Mouse (Mus musculus) gastrocnemius, postnatal 36 days (tissue): Measurements from ENCODE around the gene Snd1. TPM values are rescaled to one million over a fixed set of nuclear protein-coding genes. Genes with fewer than 3 reads are reported as not detected.

Experiments used
- DNase-seq, 2 experiments: peaks; one replicate each; pipeline ENCODE4 v3.0.0; 2022
- intact Hi-C: fragments of 180-260 bp; cut with DNase I; formaldehyde crosslinking; loops from one replicate; pipeline ENCODE4 v1.15.1; 2025
- total RNA-seq, 2 experiments: library from RNA; stranded (reverse); gene quantifications; 2 replicates each; pipeline ENCODE4 v1.2.3; 2021

The Snd1 gene
- total RNA-seq, 2 experiments from 2014 or later, result 38.8 to 38.9 TPM

GRCm38 (mm10) chr6:28781696-28782095 lies 306.8 kb downstream of the Snd1 start:
- intact Hi-C loops, result no loop called here
- DNase-seq, result no peak

- intact Hi-C loops, result no loop called here
- no peak for DNase-seq
Measured at GRCm38 (mm10) chr6:28783082-28783647, 308.2 kb downstream of the Snd1 start.

- intact Hi-C loops, result no loop called here
- no peak for DNase-seq
Measured at GRCm38 (mm10) chr6:28783953-28784352, 309.0 kb downstream of the Snd1 start.

- no peak for DNase-seq
- intact Hi-C loops, result no loop called here
Measured at GRCm38 (mm10) chr6:28785770-28786169, 310.8 kb downstream of the Snd1 start.

GRCm38 (mm10) chr6:28787133-28787532 lies 312.2 kb downstream of the Snd1 start:
- DNase-seq, result no peak
- intact Hi-C loops, result no loop called here

GRCm38 (mm10) chr6:28789685-28790084 lies 314.7 kb downstream of the Snd1 start:
- DNase-seq, result no peak
- intact Hi-C loops, result no loop called here

- DNase-seq, result no peak
- intact Hi-C loops, result no loop called here
Measured at GRCm38 (mm10) chr6:28791183-28791582, 316.2 kb downstream of the Snd1 start.

- no peak for DNase-seq
- intact Hi-C loops, result no loop called here
Measured at GRCm38 (mm10) chr6:28791809-28792208, 316.9 kb downstream of the Snd1 start.

GRCm38 (mm10) chr6:28795380-28795779 lies 320.4 kb downstream of the Snd1 start:
- intact Hi-C loops, result no loop called here
- DNase-seq, result no peak

GRCm38 (mm10) chr6:28795792-28796515 lies 321.0 kb downstream of the Snd1 start:
- intact Hi-C loops, result no loop called here
- DNase-seq, result no peak

- intact Hi-C loops, result no loop called here
- no peak for DNase-seq
Measured at GRCm38 (mm10) chr6:28799818-28800217, 324.9 kb downstream of the Snd1 start.

GRCm38 (mm10) chr6:28800976-28801375 lies 326.0 kb downstream of the Snd1 start:
- intact Hi-C loops, result no loop called here
- DNase-seq, result no peak

- intact Hi-C loops, result no loop called here
- no peak for DNase-seq
Measured at GRCm38 (mm10) chr6:28803678-28804279, 328.8 kb downstream of the Snd1 start.

- intact Hi-C loops, result no loop called here
- no peak for DNase-seq
Measured at GRCm38 (mm10) chr6:28804751-28805150, 329.8 kb downstream of the Snd1 start.

- DNase-seq, result no peak
- intact Hi-C loops, result no loop called here
Measured at GRCm38 (mm10) chr6:28813057-28813456, 338.1 kb downstream of the Snd1 start.

- DNase-seq, result no peak
- intact Hi-C loops, result no loop called here
Measured at GRCm38 (mm10) chr6:28814895-28815294, 340.0 kb downstream of the Snd1 start.

- intact Hi-C loops, result no loop called here
- DNase-seq, result no peak
Measured at GRCm38 (mm10) chr6:28817039-28817438, 342.1 kb downstream of the Snd1 start.

- no peak for DNase-seq
Measured at GRCm38 (mm10) chr6:28819509-28820358, 344.8 kb downstream of the Snd1 start.

GRCm38 (mm10) chr6:28822296-28822695 lies 347.4 kb downstream of the Snd1 start:
- intact Hi-C loops, result no loop called here

More at GRCm38 (mm10) chr6:28819509-28820358, 344.8 kb downstream of the Snd1 start:
- intact Hi-C loops, result no loop called here

GRCm38 (mm10) chr6:28823375-28823774 lies 348.4 kb downstream of the Snd1 start:
- no peak for DNase-seq
- intact Hi-C loops, result no loop called here

More at GRCm38 (mm10) chr6:28822296-28822695, 347.4 kb downstream of the Snd1 start:
- no peak for DNase-seq

- intact Hi-C loops, result no loop called here
- DNase-seq, result no peak
Measured at GRCm38 (mm10) chr6:28823802-28824201, 348.9 kb downstream of the Snd1 start.
